Mouse (Mus musculus): ENCODE measurements around the gene Zfp202.

Gene Zfp202

GRCm38 (mm10) chr9:40240311-40240710 is 48.2 kb downstream of the Zfp202 start:
- no peak for DNase-seq (ENCODE audit: low read depth)

- peak; percentile 29 for DNase-seq (ENCODE audit: low read depth)
Measured at GRCm38 (mm10) chr9:40241223-40241801, 49.2 kb downstream of the Zfp202 start.

- DNase-seq (ENCODE audit: low read depth): peak; percentile 5
Measured at GRCm38 (mm10) chr9:40241951-40242888, 50.1 kb downstream of the Zfp202 start.

GRCm38 (mm10) chr9:40245466-40245865 is 53.4 kb downstream of the Zfp202 start:
- no peak for DNase-seq (ENCODE audit: low read depth)

- DNase-seq (ENCODE audit: low read depth): no peak
Measured at GRCm38 (mm10) chr9:40245974-40246665, 54.0 kb downstream of the Zfp202 start.

GRCm38 (mm10) chr9:40246702-40247101 is 54.6 kb downstream of the Zfp202 start:
- no peak for DNase-seq (ENCODE audit: low read depth)

- DNase-seq (ENCODE audit: low read depth): no peak
Measured at GRCm38 (mm10) chr9:40249106-40249505, 57.0 kb downstream of the Zfp202 start.

- no peak for DNase-seq (ENCODE audit: low read depth)
Measured at GRCm38 (mm10) chr9:40252459-40252858, 60.3 kb downstream of the Zfp202 start.

All from induced T-regulatory cell, adult 2 months (primary cell).